In the genomic region with DNA sequence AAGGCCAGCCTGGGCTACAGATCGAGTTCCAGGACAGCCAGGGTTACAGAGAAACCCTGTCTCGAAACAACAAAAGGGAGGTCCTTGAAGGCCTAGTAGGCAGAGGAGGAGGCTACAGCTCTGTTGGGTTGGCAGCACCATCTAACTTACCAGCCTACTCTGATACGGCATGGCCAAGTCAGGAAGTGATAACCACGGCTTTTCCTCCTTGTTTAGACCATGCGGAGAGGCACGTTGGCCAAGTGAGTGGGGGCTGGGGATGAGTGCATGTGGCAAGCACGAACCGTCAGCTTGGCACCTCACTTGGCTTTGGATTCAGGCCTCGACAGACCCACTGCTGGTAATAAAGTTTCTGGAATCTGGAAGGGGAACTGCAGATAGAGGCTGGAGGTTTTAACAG, we compare ENCODE assay signal across 15 mouse cellular contexts.
"Had no signal": no experiment of that assay in that cellular context is flagged by ENCODE, and none has a peak within 500 bp of the region (broad histone marks: within the 10 kb centered on the region; RNA-seq: fewer than 3 reads in every experiment).

No protein-coding gene starts in this region.

- DNase-seq: kidney, adult 9 months; lung, adult 2 months; lung, postnatal 36 days; right cerebral cortex, postnatal 4 days; spleen, adult 18-20 months; thymus, adult 18-20 months; thymus, postnatal 14 days had no signal

- H3K4me3 ChIP-seq: limb, embryonic 10.5 days; liver, embryonic 15.5 days; midbrain, embryonic 13.5 days; myocyte; neural tube, embryonic 12.5 days had no signal

- H3K4me2 ChIP-seq: liver, embryonic 11.5 days; liver, embryonic 15.5 days; midbrain, embryonic 13.5 days; neural tube, embryonic 12.5 days had no signal

- H3K27me3 ChIP-seq: liver, embryonic 15.5 days; midbrain, embryonic 13.5 days; neural tube, embryonic 12.5 days had no signal

- H3K9me3 ChIP-seq: limb, embryonic 10.5 days; liver, embryonic 15.5 days; midbrain, embryonic 13.5 days; neural tube, embryonic 12.5 days had no signal

- H3K27ac ChIP-seq: kidney, postnatal 0 days; limb, embryonic 10.5 days; liver, embryonic 15.5 days; midbrain, embryonic 13.5 days; neural tube, embryonic 12.5 days had no signal

- H3K4me1 ChIP-seq: limb, embryonic 10.5 days; midbrain, embryonic 13.5 days; neural tube, embryonic 12.5 days had no signal

- ATAC-seq: lung, postnatal 0 days; midbrain, embryonic 13.5 days had no signal

- H3K9ac ChIP-seq: liver, embryonic 15.5 days; midbrain, embryonic 13.5 days; neural tube, embryonic 12.5 days had no signal
